Mouse (Mus musculus) ES-E14 (cell line): Measurements from ENCODE around the gene Pcdh9.

ENCODE experiments used
- CHD2 ChIP-seq: IDR thresholded peaks from 2 replicates; pipeline ENCODE4 v1.6.1; 2014; ENCODE audit warnings: mild to moderate bottlenecking, low read depth, low read length, inconsistent platforms
- MAFK ChIP-seq: IDR thresholded peaks from 2 replicates; pipeline ENCODE4 v1.6.1; 2014; ENCODE audit warnings: mild to moderate bottlenecking, low read depth, low read length, inconsistent platforms; ENCODE audit not compliant: insufficient read depth
- ZC3H11A ChIP-seq: IDR thresholded peaks from 2 replicates; pipeline ENCODE4 v1.6.1; 2012; ENCODE audit warnings: low read depth, mild to moderate bottlenecking, inconsistent platforms, low read length, borderline replicate concordance

GRCm38 (mm10) chr14:93885551-93886084 lies 4.9 kb downstream of the Pcdh9 start:
- TF ChIP-seq ZC3H11A, result no peak
- TF ChIP-seq CHD2, result no peak
- no peak for TF ChIP-seq MAFK
